Mouse (Mus musculus) liver, adult 2 months (tissue): ENCODE data around the gene Med24. TPM values are rescaled to one million over a fixed set of nuclear protein-coding genes. Genes with fewer than 3 reads are reported as not detected.

Source experiments
- DNase-seq: peaks from one replicate; pipeline ENCODE4 v3.0.0-alpha.2; 2011; ENCODE audit warnings: low read depth, low spot score; ENCODE audit errors: extremely low read depth
- H3K27ac ChIP-seq: fragments of 200-500 bp; replicated peaks from 2 replicates; pipeline ENCODE4 v1.5.1; 2012; ENCODE audit warnings: low read depth, mild to moderate bottlenecking, control low read depth, inconsistent platforms, low read length; ENCODE audit not compliant: insufficient read depth
- H3K27me3 ChIP-seq: fragments of 200-500 bp; 2 replicates; pipeline ENCODE4 v1.6.1; 2012; ENCODE audit warnings: mild to moderate bottlenecking, moderate library complexity, low read length, inconsistent platforms; ENCODE audit not compliant: control insufficient read depth, insufficient read depth
- H3K36me3 ChIP-seq: fragments of 200-500 bp; 2 replicates; pipeline ENCODE4 v1.6.1; 2012; ENCODE audit warnings: low read length, inconsistent platforms; ENCODE audit not compliant: control insufficient read depth, insufficient read depth
- H3K4me1 ChIP-seq: fragments of 200-500 bp; 2 replicates; pipeline ENCODE4 v1.6.1; 2011; ENCODE audit warnings: low read length; ENCODE audit not compliant: control insufficient read depth, insufficient read depth
- H3K4me3 ChIP-seq: fragments of 200-500 bp; 2 replicates; pipeline ENCODE4 v1.5.1; 2011; ENCODE audit warnings: low read depth, mild to moderate bottlenecking, control low read depth, low read length, moderate library complexity; ENCODE audit not compliant: insufficient read depth
- H3K79me2 ChIP-seq: fragments of 200-500 bp; 2 replicates; pipeline ENCODE4 v1.6.1; 2012; ENCODE audit warnings: inconsistent platforms, mild to moderate bottlenecking, low read length, moderate library complexity; ENCODE audit not compliant: control insufficient read depth, insufficient read depth
- H3K9ac ChIP-seq: fragments of 200-500 bp; 2 replicates; pipeline ENCODE4 v1.6.1; 2012; ENCODE audit warnings: low read depth, mild to moderate bottlenecking, control low read depth, inconsistent platforms, low read length
- CTCF ChIP-seq: fragments of 200-500 bp; IDR thresholded peaks from 2 replicates; pipeline ENCODE4 v1.5.1; 2011; ENCODE audit warnings: low read depth, low read length, control low read depth
- POLR2A ChIP-seq: fragments of 200-500 bp; IDR thresholded peaks from 2 replicates; pipeline ENCODE4 v1.6.1; 2011; ENCODE audit warnings: low read length, control low read depth; ENCODE audit not compliant: insufficient read depth; ENCODE audit errors: extremely low read depth
- WGBS: fragments of 180-500 bp; shearing (Covaris S2); methylation state at CpG from one replicate; pipeline ENCODE4 v1.1.7; 2018; 5-methylcytosine and 5-hydroxymethylcytosine counted together
- polyA plus RNA-seq: library from polyadenylated mRNA; depleted of rRNA; stranded (reverse); fragments of >200 nt; gene quantifications from 2 replicates; pipeline ENCODE4 v1.2.3, GENCODE M21; 2012; rRNA removed
- total RNA-seq: library from RNA; depleted of rRNA; stranded (reverse); fragments of >200 nt; gene quantifications from 2 replicates; pipeline ENCODE4 v1.2.3, GENCODE M21; 2014; rRNA removed

Gene Med24
- total RNA-seq, result 3.9 and 6.2 TPM in 2 replicates
- polyA plus RNA-seq, result 16.2 and 23.2 TPM in 2 replicates

- under 1% methylated on average over 16 of the region's 16 CpGs for WGBS
- peaks cover 3% of the 10 kb centered on the region; the same call in 1 of the 2 replicates for H3K4me1 ChIP-seq
- peak; percentile 89 for DNase-seq
- H3K27me3 ChIP-seq, result no peaks in the 10 kb centered on the region
- no peaks in the 10 kb centered on the region for H3K79me2 ChIP-seq
- TF ChIP-seq POLR2A, result no peak
- TF ChIP-seq CTCF, result no peak
- H3K9ac ChIP-seq, result peak within 1 kb of the TSS; percentile 56
- H3K27ac ChIP-seq, result no peak within 1 kb of the TSS
- peak within 1 kb of the TSS; percentile 69 for H3K4me3 ChIP-seq
- no peaks in the 10 kb centered on the region for H3K36me3 ChIP-seq
These were observed at the start of gene Med24 for GRCm38 (mm10) chr11:98729119-98729588. Gene Med24 (minus strand): TSS chr11:98729435.

GRCm38 (mm10) chr11:98777888-98778287 lies 48.7 kb upstream of the Med24 start:
- Histone ChIP-seq H3K27ac (no peak overlapping the region), H3K4me3 (no peak overlapping the region), H3K4me1 (peaks cover 23% of the 10 kb centered on the region), H3K27me3 (no peaks in the 10 kb centered on the region), H3K79me2 (0 out of 2 replicates have a peak, but pooled peaks cover 3% of the 10 kb centered on the region), H3K36me3 (peaks cover 3% of the 10 kb centered on the region; the same call in 1 of the 2 replicates), H3K9ac (no peak overlapping the region)
- no peak for DNase-seq
- TF ChIP-seq CTCF (no peak), POLR2A (no peak)

GRCm38 (mm10) chr11:98776843-98777590 lies 47.8 kb upstream of the Med24 start:
- TF ChIP-seq CTCF (no peak), POLR2A (peak; percentile 59)
- Histone ChIP-seq H3K4me3 (no peak overlapping the region), H3K9ac (peak overlapping the region; percentile 65), H3K36me3 (peaks cover 10% of the 10 kb centered on the region), H3K27me3 (no peaks in the 10 kb centered on the region), H3K4me1 (peaks cover 23% of the 10 kb centered on the region), H3K79me2 (0 out of 2 replicates have a peak, but pooled peaks cover 3% of the 10 kb centered on the region), H3K27ac (peak overlapping the region; percentile 83)
- peak; percentile 80 for DNase-seq
- WGBS, result 14% methylated on average over 9 of the region's 9 CpGs

- DNase-seq, result no peak
- H3K79me2 ChIP-seq, result 0 out of 2 replicates have a peak, but pooled peaks cover 3% of the 10 kb centered on the region
- peak overlapping the region; percentile 83 for H3K27ac ChIP-seq
- H3K27me3 ChIP-seq, result no peaks in the 10 kb centered on the region
- peak overlapping the region; percentile 65 for H3K9ac ChIP-seq
- no peak for TF ChIP-seq POLR2A
- TF ChIP-seq CTCF, result no peak
- 49% methylated on average over 12 of the region's 12 CpGs for WGBS
- peaks cover 18% of the 10 kb centered on the region for H3K36me3 ChIP-seq
- H3K4me3 ChIP-seq, result no peak overlapping the region
- H3K4me1 ChIP-seq, result peaks cover 25% of the 10 kb centered on the region
These were observed 47.0 kb upstream of the Med24 start for GRCm38 (mm10) chr11:98776052-98776764.

GRCm38 (mm10) chr11:98775348-98776051 lies 46.3 kb upstream of the Med24 start:
- peaks cover 26% of the 10 kb centered on the region for H3K4me1 ChIP-seq
- H3K4me3 ChIP-seq, result peak overlapping the region; percentile 83
- under 1% methylated on average over 15 of the region's 15 CpGs for WGBS
- H3K79me2 ChIP-seq, result 0 out of 2 replicates have a peak, but pooled peaks cover 3% of the 10 kb centered on the region
- no peaks in the 10 kb centered on the region for H3K27me3 ChIP-seq
- peak overlapping the region; percentile 83 for H3K27ac ChIP-seq
- TF ChIP-seq POLR2A (no peak), CTCF (no peak)
- peak overlapping the region; percentile 60 for H3K9ac ChIP-seq
- peaks cover 24% of the 10 kb centered on the region for H3K36me3 ChIP-seq
- DNase-seq, result peak; percentile 100
